Mouse (Mus musculus) thymus, adult 2 months (tissue): ENCODE data around the gene Xbp1. TPM values are rescaled to one million over a fixed set of nuclear protein-coding genes. Genes with fewer than 3 reads are reported as not detected.

ENCODE experiments used
- DNase-seq: peaks from one replicate; pipeline ENCODE4 v3.0.0; 2021
- H3K27ac ChIP-seq: fragments of 200-500 bp; 2 replicates; pipeline ENCODE4 v1.5.1; 2012; ENCODE audit warnings: low read length, control low read depth; ENCODE audit not compliant: control insufficient read depth, insufficient read depth
- H3K27me3 ChIP-seq: fragments of 200-500 bp; 2 replicates; pipeline ENCODE4 v1.6.1; 2012; ENCODE audit warnings: mild to moderate bottlenecking, low read length, moderate library complexity, mixed read lengths; ENCODE audit not compliant: control insufficient read depth, insufficient read depth
- H3K36me3 ChIP-seq: fragments of 200-500 bp; 2 replicates; pipeline ENCODE4 v1.6.1; 2012; ENCODE audit warnings: mild to moderate bottlenecking, low read length, moderate library complexity; ENCODE audit not compliant: control insufficient read depth, insufficient read depth
- H3K4me1 ChIP-seq: fragments of 200-500 bp; replicated peaks from 2 replicates; pipeline ENCODE4 v1.6.1; 2012; ENCODE audit warnings: low read length; ENCODE audit not compliant: control insufficient read depth, insufficient read depth
- H3K4me3 ChIP-seq: fragments of 200-500 bp; 2 replicates; pipeline ENCODE4 v1.5.1; 2012; ENCODE audit warnings: mild to moderate bottlenecking, low read length, control low read depth, moderate library complexity; ENCODE audit not compliant: control insufficient read depth, insufficient read depth
- CTCF ChIP-seq: fragments of 200-500 bp; IDR thresholded peaks from 2 replicates; pipeline ENCODE4 v1.5.1; 2012; ENCODE audit warnings: mild to moderate bottlenecking, control low read depth, low read length, moderate library complexity, borderline replicate concordance; ENCODE audit not compliant: control insufficient read depth, poor library complexity, insufficient read depth; ENCODE audit errors: extremely low read depth
- POLR2A ChIP-seq: fragments of 200-500 bp; IDR thresholded peaks from 2 replicates; pipeline ENCODE4 v1.6.1; 2012; ENCODE audit warnings: mild to moderate bottlenecking, low read length, control low read depth, moderate library complexity; ENCODE audit not compliant: control insufficient read depth, poor library complexity, insufficient read depth; ENCODE audit errors: extremely low read depth
- WGBS: fragments of 180-500 bp; shearing (Covaris S2); methylation state at CpG from one replicate; pipeline ENCODE4 v1.1.7; 2018; 5-methylcytosine and 5-hydroxymethylcytosine counted together
- polyA plus RNA-seq: library from polyadenylated mRNA; depleted of rRNA; stranded (reverse); fragments of >200 nt; gene quantifications from 2 replicates; pipeline ENCODE4 v1.2.3, GENCODE M21; 2012

Xbp1 gene
- polyA plus RNA-seq, 1 experiment = 113 TPM

- Histone ChIP-seq H3K4me3 (no peak overlapping the region), H3K4me1 (peaks cover 20% of the 10 kb centered on the region), H3K36me3 (peaks cover 22% of the 10 kb centered on the region), H3K27me3 (no peaks in the 10 kb centered on the region), H3K27ac (no peak overlapping the region)
- WGBS = 94% methylated on average over 3 of the region's 3 CpGs
- TF ChIP-seq CTCF = no peak
- TF ChIP-seq POLR2A = no peak
- no peak for DNase-seq
Observed at GRCm38 (mm10) chr11:5519681-5520080, 778 bp upstream of the Xbp1 start.

- Histone ChIP-seq H3K27me3 (no peaks in the 10 kb centered on the region), H3K36me3 (peaks cover 37% of the 10 kb centered on the region), H3K4me3 (peak overlapping the region; percentile 89), H3K27ac (peak overlapping the region; percentile 72), H3K4me1 (peaks cover 20% of the 10 kb centered on the region)
- DNase-seq = no peak
- WGBS = under 1% methylated on average over 13 of the region's 13 CpGs
- TF ChIP-seq CTCF = no peak
Observed at GRCm38 (mm10) chr11:5521266-5521515, 732 bp downstream of the Xbp1 start.

GRCm38 (mm10) chr11:5521516-5522291 lies 1.2 kb downstream of the Xbp1 start:
- DNase-seq = peak; percentile 76
- Histone ChIP-seq H3K36me3 (peaks cover 40% of the 10 kb centered on the region), H3K4me3 (peak overlapping the region; percentile 89), H3K4me1 (peaks cover 23% of the 10 kb centered on the region), H3K27ac (peak overlapping the region; percentile 72), H3K27me3 (no peaks in the 10 kb centered on the region)
- WGBS = under 1% methylated on average over 34 of the region's 34 CpGs
- TF ChIP-seq POLR2A = no peak
- TF ChIP-seq CTCF = no peak

GRCm38 (mm10) chr11:5522798-5523415 lies 2.4 kb downstream of the Xbp1 start:
- peaks cover 18% of the 10 kb centered on the region for H3K4me1 ChIP-seq
- no peak for DNase-seq
- H3K27me3 ChIP-seq = no peaks in the 10 kb centered on the region
- WGBS = 94% methylated on average over 11 of the region's 11 CpGs
- no peak for TF ChIP-seq CTCF
- no peak for TF ChIP-seq POLR2A
- 0 out of 2 replicates have a peak overlapping the region, but pooled peaks have one; percentile 5 for H3K27ac ChIP-seq
- peak overlapping the region; percentile 4; the same call in 1 of the 2 replicates for H3K4me3 ChIP-seq
- peaks cover 42% of the 10 kb centered on the region for H3K36me3 ChIP-seq

GRCm38 (mm10) chr11:5525418-5525817 lies 5.0 kb downstream of the Xbp1 start:
- TF ChIP-seq CTCF (no peak), POLR2A (no peak)
- H3K27me3 ChIP-seq = no peaks in the 10 kb centered on the region
- no peak overlapping the region for H3K4me3 ChIP-seq
- peaks cover 14% of the 10 kb centered on the region for H3K4me1 ChIP-seq
- H3K36me3 ChIP-seq = peaks cover 57% of the 10 kb centered on the region
- H3K27ac ChIP-seq = no peak overlapping the region
- 92% methylated on average over 4 of the region's 4 CpGs for WGBS
- DNase-seq = no peak

- H3K27ac ChIP-seq = no peak overlapping the region
- H3K36me3 ChIP-seq = peaks cover 71% of the 10 kb centered on the region
- no peak for DNase-seq
Observed at GRCm38 (mm10) chr11:5526573-5527439, 6.3 kb downstream of the Xbp1 start.

More at GRCm38 (mm10) chr11:5526573-5527439, 6.3 kb downstream of the Xbp1 start:
- TF ChIP-seq CTCF (no peak), POLR2A (no peak)
- peaks cover 13% of the 10 kb centered on the region for H3K4me1 ChIP-seq
- no peaks in the 10 kb centered on the region for H3K27me3 ChIP-seq
- WGBS = 90% methylated on average over 7 of the region's 7 CpGs
- H3K4me3 ChIP-seq = no peak overlapping the region
